Mouse (Mus musculus) layer of hippocampus, postnatal 36 days (tissue): ENCODE data around the gene Crebzf. TPM values are rescaled to one million over a fixed set of nuclear protein-coding genes. Genes with fewer than 3 reads are reported as not detected.

Experiments used
- DNase-seq, 2 experiments: peaks; one replicate each; pipeline ENCODE4 v3.0.0; 2022
- total RNA-seq, 2 experiments: library from RNA; stranded (reverse); gene quantifications; 2 replicates each; pipeline ENCODE4 v1.2.3; 2021

Gene Crebzf
- total RNA-seq, 2 experiments from 2014 or later: 89.8 to 90.9 TPM

- DNase-seq: no peak
These were observed 40.1 kb downstream of the Crebzf start for GRCm38 (mm10) chr7:90482607-90483006.

Other genes starting within 250 kb of the Crebzf start
- gene Ccdc83, start 177.0 kb upstream of the Crebzf start, total RNA-seq: not detected
- 10 to 100 TPM; 30.9 to 40.5 TPM for gene Sytl2, start 140.5 kb upstream of the Crebzf start, total RNA-seq
- gene Ccdc89, start 16.2 kb upstream of the Crebzf start, total RNA-seq: under 1 TPM; 0.47 to 0.58 TPM
- 10 to 100 TPM; 37.7 to 43.9 TPM for gene Tmem126a, start 14.5 kb downstream of the Crebzf start, total RNA-seq
- 10 to 100 TPM; 26.2 to 27.8 TPM for gene Tmem126b, start 33.3 kb downstream of the Crebzf start, total RNA-seq
- 100 to 1,000 TPM; 266 to 283 TPM for gene Dlg2, start 33.9 kb downstream of the Crebzf start, total RNA-seq